12 mouse cellular contexts compared by ENCODE assay signal in genomic region chr11:117797511-117798159, GRCm38 (mm10). TPM values are rescaled to one million over a fixed set of nuclear protein-coding genes. Genes with fewer than 3 reads are reported as not detected.
DNase-seq lines count a peak whose midpoint lies in the region; ATAC-seq and TF ChIP-seq lines count a peak whose summit lies in the region.
"Had no signal": no experiment of that assay in that cellular context is flagged by ENCODE, and none has a peak within 500 bp of the region (broad histone marks: within the 10 kb centered on the region; RNA-seq: fewer than 3 reads in every experiment).

TSS of gene 6030468B19Rik (plus strand) at chr11:117797660.

- peak within 1 kb of the TSS; percentile 30 for H3K27ac ChIP-seq in heart, embryonic 11.5 days (ENCODE audit: low read depth, low read length)
- H3K27ac ChIP-seq in thymus, adult 2 months (ENCODE audit: control insufficient read depth, insufficient read depth, low read length) = no peak within 1 kb of the TSS; the same call in 1 of the 2 replicates
- peak within 1 kb of the TSS; percentile 91 for H3K27ac ChIP-seq in liver, postnatal 0 days (ENCODE audit: low read depth)
- H3K27ac ChIP-seq: hindbrain, embryonic 14.5 days had no signal

- peak within 1 kb of the TSS; percentile 59; the same call in 1 of the 2 replicates for H3K9ac ChIP-seq in heart, embryonic 11.5 days (ENCODE audit: low read depth, low read length)
- H3K9ac ChIP-seq in liver, postnatal 0 days (replicated peaks) = peak within 1 kb of the TSS; percentile 69
- H3K9ac ChIP-seq: hindbrain, embryonic 14.5 days had no signal

- H3K4me2 ChIP-seq in heart, embryonic 11.5 days = peak within 1 kb of the TSS; percentile 45
- H3K4me2 ChIP-seq in liver, postnatal 0 days (ENCODE audit: low read depth, low read length) = peak within 1 kb of the TSS; percentile 73
- H3K4me2 ChIP-seq: hindbrain, embryonic 14.5 days had no signal

- TF ChIP-seq EP300 in liver, postnatal 0 days (IDR thresholded peaks at IDR 0.05; ENCODE audit: low read depth) = peak; percentile 96

- TF ChIP-seq POLR2A in thymus, adult 2 months (IDR thresholded peaks at IDR 0.05; ENCODE audit: control insufficient read depth, extremely low read depth, insufficient read depth, low read length, poor library complexity) = no peak

- DNase-seq in heart, postnatal 4 days = no peak
- peak; percentile 42 for DNase-seq in thymus, postnatal 4 days
- no peak for DNase-seq in thymus, adult 2 months
- peak; percentile 73 for DNase-seq in liver, postnatal 0 days
- peak; percentile 36 for DNase-seq in yolk sac, embryonic 10.5 days (ENCODE audit: low spot score)
- no peak for DNase-seq in right cerebral cortex, adult 18-20 months
- DNase-seq in retina, embryonic 14.5 days (ENCODE audit: low spot score) = no peak
- DNase-seq: kidney, postnatal 36 days had no signal

- H3K27me3 ChIP-seq in heart, embryonic 11.5 days (ENCODE audit: control insufficient read depth, insufficient read depth, low read length) = no peaks in the 10 kb centered on the region
- H3K27me3 ChIP-seq in thymus, adult 2 months (ENCODE audit: control insufficient read depth, insufficient read depth, low read length) = no peaks in the 10 kb centered on the region
- H3K27me3 ChIP-seq in liver, postnatal 0 days (ENCODE audit: insufficient read depth, low read length) = no peaks in the 10 kb centered on the region

- no peaks in the 10 kb centered on the region for H3K9me3 ChIP-seq in heart, embryonic 11.5 days (replicated peaks; ENCODE audit: control insufficient read depth, low read length)
- no peaks in the 10 kb centered on the region for H3K9me3 ChIP-seq in liver, postnatal 0 days (ENCODE audit: low read length)

- H3K36me3 ChIP-seq in heart, embryonic 11.5 days (ENCODE audit: control insufficient read depth, insufficient read depth, low read length) = no peaks in the 10 kb centered on the region
- H3K36me3 ChIP-seq in thymus, adult 2 months (ENCODE audit: control insufficient read depth, insufficient read depth, low read length) = peaks cover 1% of the 10 kb centered on the region; the same call in 1 of the 2 replicates
- no peaks in the 10 kb centered on the region for H3K36me3 ChIP-seq in liver, postnatal 0 days (replicated peaks; ENCODE audit: insufficient read depth, low read length)

- peak within 1 kb of the TSS; percentile 30 for H3K4me3 ChIP-seq in heart, embryonic 11.5 days (ENCODE audit: low read depth, low read length)
- no peak within 1 kb of the TSS for H3K4me3 ChIP-seq in thymus, adult 2 months (ENCODE audit: control insufficient read depth, insufficient read depth, low read length)
- peak within 1 kb of the TSS; percentile 63 for H3K4me3 ChIP-seq in liver, postnatal 0 days (ENCODE audit: low read depth, low read length)

- H3K4me1 ChIP-seq in heart, embryonic 11.5 days (ENCODE audit: control insufficient read depth, insufficient read depth, low read length) = peaks cover 16% of the 10 kb centered on the region
- H3K4me1 ChIP-seq in thymus, adult 2 months (replicated peaks; ENCODE audit: control insufficient read depth, insufficient read depth, low read length) = peaks cover 44% of the 10 kb centered on the region
- peaks cover 35% of the 10 kb centered on the region for H3K4me1 ChIP-seq in liver, postnatal 0 days (ENCODE audit: insufficient read depth)

- peak; percentile 85 for ATAC-seq in heart, embryonic 11.5 days (replicated peaks; ENCODE audit: insufficient number of reproducible peaks, low FRiP score, low TSS enrichment)
- peak; percentile 95 for ATAC-seq in liver, postnatal 0 days

- WGBS in heart, embryonic 11.5 days (ENCODE audit: insufficient replicate concordance) = 38% methylated on average over 9 of the region's 9 CpGs
- WGBS in thymus, adult 2 months = 51% methylated on average over 9 of the region's 9 CpGs
- 35% methylated on average over 9 of the region's 9 CpGs for WGBS in liver, postnatal 0 days (ENCODE audit: insufficient replicate concordance)

- TF ChIP-seq CTCF in thymus, adult 2 months (IDR thresholded peaks at IDR 0.05; ENCODE audit: borderline replicate concordance, control insufficient read depth, extremely low read depth, insufficient read depth, low read length, poor library complexity) = no peak
- no peak for TF ChIP-seq CTCF in liver, postnatal 0 days (IDR thresholded peaks at IDR 0.05; ENCODE audit: low read depth)

RNA-seq across cellular contexts. Expression of gene 6030468B19Rik, which starts in this region (rescaled TPM):
- polyA plus RNA-seq in heart, embryonic 11.5 days (2014; fragmentation: Nextera tagmentation; extraction: Ambion mirVana) = 3.2 and 3.9 TPM in 2 replicates
- total RNA-seq in heart, postnatal 4 days (2021) = not detected
- 1.7 and 1.8 TPM in 2 replicates for polyA plus RNA-seq in thymus, adult 2 months (2012; rRNA removed)
- polyA plus RNA-seq in liver, postnatal 0 days (2015; fragmentation: Nextera tagmentation; extraction: Ambion mirVana) = 32.7 and 33.8 TPM in 2 replicates
- total RNA-seq: gastrocnemius, adult 18-20 months; liver, adult 2 months had no signal
- polyA plus RNA-seq: liver, adult 2 months had no signal

Comparison
In these comparisons a context has a peak if more than half of its experiments do, and no peak if none do; other contexts are left out.
1. DNase-seq: peak in thymus, postnatal 4 days (single experiment), liver, postnatal 0 days (single experiment) and yolk sac, embryonic 10.5 days (single experiment); none in heart, postnatal 4 days (single experiment), thymus, adult 2 months (single experiment), right cerebral cortex, adult 18-20 months (single experiment) and retina, embryonic 14.5 days (single experiment).